13 mouse cellular contexts compared by ENCODE assay signal in the genomic region with DNA sequence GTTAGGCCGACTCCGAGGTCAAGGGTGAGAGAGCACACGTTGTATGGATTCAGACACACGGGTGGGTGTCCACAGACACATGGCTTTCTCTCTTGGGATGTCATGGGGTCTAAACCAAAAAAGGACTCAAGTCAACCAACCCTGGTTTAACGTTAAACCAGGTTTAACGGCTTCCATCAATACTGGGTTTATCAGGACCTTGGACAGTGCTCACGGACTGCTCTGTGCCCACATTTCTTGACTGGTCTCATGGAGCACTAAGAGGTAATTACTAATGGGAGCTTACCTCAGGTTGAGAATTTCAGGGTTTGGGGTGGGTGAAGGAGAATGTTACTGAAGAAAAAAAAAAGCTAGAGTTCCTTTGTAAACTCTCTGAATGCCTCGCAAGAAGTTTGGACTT.
DNase-seq lines count a peak whose midpoint lies in the region; ATAC-seq and TF ChIP-seq lines count a peak whose summit lies in the region.
"Had no signal": no experiment of that assay in that cellular context is flagged by ENCODE, and none has a peak within 500 bp of the region (broad histone marks: within the 10 kb centered on the region; RNA-seq: fewer than 3 reads in every experiment).

No protein-coding gene starts in this region.

- H3K36me3 ChIP-seq in thymus, adult 2 months (ENCODE audit: control insufficient read depth, insufficient read depth, low read length), result no peaks in the 10 kb centered on the region
- H3K36me3 ChIP-seq: hindbrain, embryonic 15.5 days; midbrain, embryonic 12.5 days; neural tube, embryonic 13.5 days had no signal

- no peak for DNase-seq in layer of hippocampus, adult 2 months (ENCODE audit: low spot score in 2 of 2)
- no peak for DNase-seq in layer of hippocampus, adult 9-10 months (ENCODE audit: low spot score)
- DNase-seq in NIH3T3 (ENCODE audit: low read depth), result peak; percentile 74
- peak; percentile 75 for DNase-seq in embryo, embryonic 10.5 days (ENCODE audit: low spot score)
- peak; percentile 76 for DNase-seq in mesoderm, embryonic 11.5 days (ENCODE audit: low read depth, low spot score)
- no peak for DNase-seq in thymus, adult 2 months
- DNase-seq: cerebellum, adult 9-11 months; layer of hippocampus, postnatal 36 days had no signal

- H3K27ac ChIP-seq in layer of hippocampus, adult 2 months, result peak overlapping the region; percentile 91
- H3K27ac ChIP-seq in thymus, adult 2 months (ENCODE audit: control insufficient read depth, insufficient read depth, low read length), result no peak overlapping the region
- H3K27ac ChIP-seq: hindbrain, embryonic 15.5 days; midbrain, embryonic 12.5 days; neural tube, embryonic 13.5 days; stomach, postnatal 0 days had no signal

- no peaks in the 10 kb centered on the region for H3K4me1 ChIP-seq in thymus, adult 2 months (replicated peaks; ENCODE audit: control insufficient read depth, insufficient read depth, low read length)

- 36% methylated on average over 8 of the region's 8 CpGs for WGBS in thymus, adult 2 months

- peaks cover 5% of the 10 kb centered on the region; the same call in 1 of the 2 replicates for H3K27me3 ChIP-seq in thymus, adult 2 months (ENCODE audit: control insufficient read depth, insufficient read depth, low read length)
- H3K27me3 ChIP-seq: hindbrain, embryonic 15.5 days had no signal

- no peak for TF ChIP-seq CTCF in layer of hippocampus, adult 2 months (conservative IDR thresholded peaks at IDR 0.05)
- no peak for TF ChIP-seq CTCF in thymus, adult 2 months (IDR thresholded peaks at IDR 0.05; ENCODE audit: borderline replicate concordance, control insufficient read depth, extremely low read depth, insufficient read depth, low read length, poor library complexity)

- no peak for ATAC-seq in megakaryocyte progenitor cell, adult 5-6 weeks (replicated peaks; ENCODE audit: poor library complexity)

- no peak for TF ChIP-seq POLR2A in thymus, adult 2 months (IDR thresholded peaks at IDR 0.05; ENCODE audit: control insufficient read depth, extremely low read depth, insufficient read depth, low read length, poor library complexity)

- H3K4me3 ChIP-seq in layer of hippocampus, adult 2 months, result no peak overlapping the region
- no peak overlapping the region for H3K4me3 ChIP-seq in thymus, adult 2 months (ENCODE audit: control insufficient read depth, insufficient read depth, low read length)
- H3K4me3 ChIP-seq: hindbrain, embryonic 15.5 days; midbrain, embryonic 12.5 days; neural tube, embryonic 13.5 days had no signal

Comparison
In these comparisons a context has a peak if more than half of its experiments do, and no peak if none do; other contexts are left out.
1. DNase-seq: peak in NIH3T3 (single experiment), embryo, embryonic 10.5 days (single experiment) and mesoderm, embryonic 11.5 days (single experiment); none in layer of hippocampus, adult 2 months (0 of 2), layer of hippocampus, adult 9-10 months (single experiment) and thymus, adult 2 months (single experiment).